Mouse (Mus musculus) midbrain, postnatal 0 days (tissue): ENCODE measurements around the gene Sugt1. TPM values are rescaled to one million over a fixed set of nuclear protein-coding genes. Genes with fewer than 3 reads are reported as not detected.
A peak's percentile ranks its signal among the peaks of the same experiment; 100 is the strongest.

Source experiments
- ATAC-seq: fragments of 200-750 bp; cut with Nextera tagmentation; 2 replicates; pipeline ENCODE4 v1.8.0; 2017; ENCODE audit warnings: moderate number of reproducible peaks, mild to moderate bottlenecking, moderate TSS enrichment, moderate library complexity; ENCODE audit not compliant: low FRiP score
- DNase-seq: peaks from one replicate; pipeline ENCODE4 v3.0.0-alpha.2; 2015; ENCODE audit warnings: low spot score
- H3K27ac ChIP-seq: fragments of 300-500 bp; sonication (generic); 2 replicates; pipeline ENCODE4 v1.5.1; 2014; ENCODE audit warnings: low read depth, mild to moderate bottlenecking, low read length, mixed read lengths
- H3K27me3 ChIP-seq: fragments of 300-500 bp; sonication (generic); 2 replicates; pipeline ENCODE4 v1.6.1; 2014; ENCODE audit warnings: low read length, control low read depth, mixed read lengths; ENCODE audit not compliant: insufficient read depth
- H3K36me3 ChIP-seq: fragments of 300-500 bp; sonication (generic); 2 replicates; pipeline ENCODE4 v1.6.1; 2014; ENCODE audit warnings: low read length, control low read depth, mixed read lengths; ENCODE audit not compliant: insufficient read depth
- H3K4me1 ChIP-seq: fragments of 300-500 bp; sonication (generic); 2 replicates; pipeline ENCODE4 v1.6.1; 2014; ENCODE audit warnings: mild to moderate bottlenecking, control low read depth, antibody characterized with exemption, low read length, mixed read lengths; ENCODE audit not compliant: insufficient read depth
- H3K4me2 ChIP-seq: fragments of 300-500 bp; sonication (generic); 2 replicates; pipeline ENCODE4 v1.6.1; 2014; ENCODE audit warnings: low read depth, mild to moderate bottlenecking, low read length, mixed read lengths; ENCODE audit not compliant: poor library complexity, severe bottlenecking
- H3K4me3 ChIP-seq: fragments of 300-500 bp; sonication (generic); 2 replicates; pipeline ENCODE4 v1.5.1; 2014; ENCODE audit warnings: low read depth, mild to moderate bottlenecking, low read length, moderate library complexity
- H3K9ac ChIP-seq: fragments of 300-500 bp; sonication (generic); replicated peaks from 2 replicates; pipeline ENCODE4 v1.6.1; 2014; ENCODE audit warnings: mild to moderate bottlenecking, low read length, moderate library complexity, mixed read lengths; ENCODE audit not compliant: poor library complexity, severe bottlenecking
- H3K9me3 ChIP-seq: fragments of 300-500 bp; sonication (generic); 2 replicates; pipeline ENCODE4 v1.6.1; 2016; ENCODE audit warnings: low read length, control low read depth
- CTCF ChIP-seq: IDR thresholded peaks from 2 replicates; pipeline ENCODE4 v1.5.1; 2016; ENCODE audit warnings: antibody characterized with exemption, mild to moderate bottlenecking
- WGBS: fragments of 180-500 bp; shearing (Covaris S2); extraction: QIAGEN DNeasy Blood & Tissue Kit; methylation state at CpG from one replicate; pipeline ENCODE4 v1.1.7; 2014; 5-methylcytosine and 5-hydroxymethylcytosine counted together
- microRNA-seq: library from miRNA; unstranded; fragments of <30 nt; microRNA quantifications from one replicate; pipeline ENCODE4, GENCODE M21; 2016; ENCODE audit warnings: borderline number of aligned reads
- polyA plus RNA-seq: library from polyadenylated mRNA; unstranded; fragments of >200 nt; fragmentation: Nextera tagmentation; extraction: Ambion mirVana; gene quantifications from 2 replicates; pipeline ENCODE4 v1.2.1, GENCODE M21; 2015
- total RNA-seq: library from RNA; depleted of rRNA; stranded (reverse); fragments of >200 nt; gene quantifications from 2 replicates; pipeline ENCODE4 v1.2.3, GENCODE M21; 2014; rRNA removed

The Sugt1 gene
- total and polyA plus RNA-seq, 2 experiments from 2014 or later, result 19.1 to 86.0 TPM

DNA sequence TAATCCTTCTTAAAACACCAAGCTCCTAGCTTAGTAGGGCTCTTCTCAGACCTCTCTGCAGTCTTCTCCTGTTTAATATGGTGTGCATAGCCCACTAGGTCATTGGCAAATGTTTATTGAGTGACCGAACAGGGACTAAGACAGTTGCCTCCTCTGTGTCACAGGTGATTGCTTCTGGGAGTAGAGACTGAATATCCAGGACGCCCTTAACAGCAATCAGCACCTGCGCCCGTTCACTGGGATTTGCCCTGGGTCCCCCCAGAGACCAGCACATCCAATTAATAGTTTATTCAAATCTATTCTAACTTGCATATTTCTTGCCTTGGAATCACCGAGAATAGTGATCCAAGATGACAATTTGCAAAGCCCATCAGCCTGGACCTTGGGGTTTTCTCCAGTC lies 85.1 kb downstream of the Sugt1 start:
- no peaks in the 10 kb centered on the region for H3K36me3 ChIP-seq
- no peak for ATAC-seq
- no peaks in the 10 kb centered on the region for H3K27me3 ChIP-seq
- H3K9ac ChIP-seq, result no peak overlapping the region
- no peak overlapping the region for H3K27ac ChIP-seq
- no peak for TF ChIP-seq CTCF
- no peak overlapping the region for H3K4me3 ChIP-seq
- DNase-seq, result no peak
- no peak overlapping the region for H3K4me2 ChIP-seq
- H3K4me1 ChIP-seq, result no peaks in the 10 kb centered on the region
- no peaks in the 10 kb centered on the region for H3K9me3 ChIP-seq
- 62% methylated on average over 5 of the region's 5 CpGs for WGBS

- DNase-seq, result peak; percentile 21
These were observed 85.9 kb downstream of the Sugt1 start for GRCm38 (mm10) chr14:79673083-79674013.

DNA sequence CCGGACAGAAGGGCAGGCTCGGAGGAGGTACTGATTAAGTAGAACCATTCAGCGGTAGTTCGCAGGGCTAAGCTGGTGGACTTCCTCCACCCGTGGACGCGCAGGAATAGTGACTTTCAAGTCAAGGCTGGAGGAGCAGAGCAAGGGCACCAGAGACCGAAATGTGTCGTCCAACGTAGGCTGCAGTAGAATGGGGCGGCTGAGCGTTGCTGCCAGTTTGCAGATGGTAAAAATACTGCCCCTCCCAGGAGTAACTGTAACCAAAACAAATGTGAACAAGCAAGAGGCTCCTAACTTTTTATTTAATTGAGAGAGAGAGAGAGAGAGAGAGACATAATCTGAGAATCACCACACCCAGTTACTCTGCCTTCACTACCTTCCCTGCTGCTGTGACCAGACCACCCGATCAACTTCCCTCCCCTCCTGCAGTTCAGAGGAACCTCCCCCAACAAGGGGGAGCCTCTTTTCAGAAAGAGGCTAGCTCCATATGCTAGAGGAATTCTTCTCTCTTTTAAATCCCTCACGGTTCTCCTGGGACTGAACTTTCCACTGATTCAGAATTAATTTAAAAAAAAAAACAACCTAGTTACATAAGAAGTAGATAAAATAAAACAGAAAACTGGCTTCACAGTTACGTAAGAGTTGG lies 89.7 kb downstream of the Sugt1 start:
- Histone ChIP-seq H3K4me1 (no peaks in the 10 kb centered on the region), H3K27ac (no peak overlapping the region), H3K36me3 (no peaks in the 10 kb centered on the region), H3K27me3 (no peaks in the 10 kb centered on the region), H3K4me3 (no peak overlapping the region), H3K9ac (no peak overlapping the region), H3K4me2 (no peak overlapping the region), H3K9me3 (no peaks in the 10 kb centered on the region)
- WGBS, result 43% methylated on average over 15 of the region's 15 CpGs
- DNase-seq, result no peak
- peak; percentile 44; the same call in 1 of the 2 replicates for ATAC-seq
- no peak for TF ChIP-seq CTCF

More at GRCm38 (mm10) chr14:79673083-79674013, 85.9 kb downstream of the Sugt1 start:
- ATAC-seq, result no peak
- Histone ChIP-seq H3K4me3 (no peak overlapping the region), H3K9ac (no peak overlapping the region), H3K27ac (no peak overlapping the region), H3K4me1 (no peaks in the 10 kb centered on the region), H3K27me3 (no peaks in the 10 kb centered on the region), H3K9me3 (no peaks in the 10 kb centered on the region), H3K36me3 (no peaks in the 10 kb centered on the region), H3K4me2 (no peak overlapping the region)
- TF ChIP-seq CTCF, result no peak
- 53% methylated on average over 17 of the region's 17 CpGs for WGBS

- no peaks in the 10 kb centered on the region for H3K27me3 ChIP-seq
- H3K4me2 ChIP-seq, result no peak overlapping the region
- no peak overlapping the region for H3K4me3 ChIP-seq
- no peaks in the 10 kb centered on the region for H3K4me1 ChIP-seq
- TF ChIP-seq CTCF, result no peak
- peak; percentile 42 for DNase-seq
- no peak overlapping the region for H3K9ac ChIP-seq
- no peaks in the 10 kb centered on the region for H3K9me3 ChIP-seq
- no peaks in the 10 kb centered on the region for H3K36me3 ChIP-seq
- WGBS, result 36% methylated on average over 14 of the region's 14 CpGs
- no peak overlapping the region for H3K27ac ChIP-seq
- no peak for ATAC-seq
These were observed 90.6 kb downstream of the Sugt1 start for GRCm38 (mm10) chr14:79677891-79678687.

GRCm38 (mm10) chr14:79680652-79681051 lies 93.2 kb downstream of the Sugt1 start:
- DNase-seq (peak; percentile 59), ATAC-seq (no peak)
- Histone ChIP-seq H3K9me3 (no peaks in the 10 kb centered on the region), H3K4me3 (no peak overlapping the region), H3K4me1 (no peaks in the 10 kb centered on the region), H3K27ac (no peak overlapping the region), H3K4me2 (no peak overlapping the region), H3K9ac (no peak overlapping the region), H3K36me3 (no peaks in the 10 kb centered on the region), H3K27me3 (no peaks in the 10 kb centered on the region)
- 60% methylated on average over 5 of the region's 5 CpGs for WGBS
- TF ChIP-seq CTCF, result no peak

Small RNA genes within 50 kb of the gene (microRNA-seq; reads per million reads assigned to microRNA genes)
- not detected for gene Gm27857

Other genes with a start within 250 kb of the Sugt1 start
- 5.9 and 7.8 TPM in 2 replicates for gene Naa16, start 196.9 kb upstream of the Sugt1 start, total RNA-seq
- gene Naa16, start 196.9 kb upstream of the Sugt1 start, polyA plus RNA-seq, result 9.9 and 12.1 TPM in 2 replicates
- 2.8 and 5.8 TPM in 2 replicates for gene Mtrf1, start 189.9 kb upstream of the Sugt1 start, total RNA-seq
- 9.7 and 10.5 TPM in 2 replicates for gene Mtrf1, start 189.9 kb upstream of the Sugt1 start, polyA plus RNA-seq
- gene Kbtbd7, start 161.2 kb upstream of the Sugt1 start, total RNA-seq, result 36.5 and 39.8 TPM in 2 replicates
- 11.3 TPM in 2 replicates for gene Kbtbd7, start 161.2 kb upstream of the Sugt1 start, polyA plus RNA-seq
- gene Kbtbd6, start 135.9 kb upstream of the Sugt1 start, total RNA-seq, result 2.6 and 4.2 TPM in 2 replicates
- gene Kbtbd6, start 135.9 kb upstream of the Sugt1 start, polyA plus RNA-seq, result 0.83 and 0.96 TPM in 2 replicates
- 7.2 TPM in 2 replicates for gene Elf1, start 106.5 kb upstream of the Sugt1 start, total RNA-seq
- gene Elf1, start 106.5 kb upstream of the Sugt1 start, polyA plus RNA-seq, result 2.1 and 2.2 TPM in 2 replicates
- gene Wbp4, start 106.2 kb upstream of the Sugt1 start, total RNA-seq, result 30.5 and 38.1 TPM in 2 replicates
- gene Wbp4, start 106.2 kb upstream of the Sugt1 start, polyA plus RNA-seq, result 51.6 and 54.2 TPM in 2 replicates
- 2.0 and 3.1 TPM in 2 replicates for gene Cnmd, start 74.5 kb downstream of the Sugt1 start, total RNA-seq
- 4.0 and 4.3 TPM in 2 replicates for gene Cnmd, start 74.5 kb downstream of the Sugt1 start, polyA plus RNA-seq
- 149 and 150 TPM in 2 replicates for gene Pcdh8, start 183.6 kb downstream of the Sugt1 start, total RNA-seq
- 49.3 and 50.2 TPM in 2 replicates for gene Pcdh8, start 183.6 kb downstream of the Sugt1 start, polyA plus RNA-seq